Mouse (Mus musculus): ENCODE data around the gene Golm1.

- no peak for TF ChIP-seq CTCF (IDR thresholded peaks at IDR 0.05; ENCODE audit: low read depth, low read length)
- TF ChIP-seq EP300 (IDR thresholded peaks at IDR 0.05; ENCODE audit: insufficient read depth, low read depth, low read length) = no peak
- no peak for TF ChIP-seq POLR2A (IDR thresholded peaks at IDR 0.05; ENCODE audit: insufficient read depth, low read length)
Measured at GRCm38 (mm10) chr13:59645491-59645890, 30.1 kb downstream of the Golm1 start.

Data from ES-Bruce4 (cell line).